Mouse (Mus musculus) olfactory bulb, adult 2 months (tissue): Measurements from ENCODE around the gene Mob3a.

Source experiments
- CTCF ChIP-seq: fragments of 200-500 bp; IDR thresholded peaks from 2 replicates; pipeline ENCODE4 v1.5.1; 2012; ENCODE audit warnings: low read depth, mild to moderate bottlenecking, low read length, moderate library complexity; ENCODE audit not compliant: insufficient read depth
- POLR2A ChIP-seq: fragments of 200-500 bp; IDR thresholded peaks from 2 replicates; pipeline ENCODE4 v1.6.1; 2012; ENCODE audit warnings: mild to moderate bottlenecking, low read depth, low read length, moderate library complexity; ENCODE audit not compliant: insufficient read depth

GRCm38 (mm10) chr10:80658194-80658840 lies 43.5 kb downstream of the Mob3a start:
- no peak for TF ChIP-seq CTCF
- TF ChIP-seq POLR2A, result no peak
